In the genomic region with DNA sequence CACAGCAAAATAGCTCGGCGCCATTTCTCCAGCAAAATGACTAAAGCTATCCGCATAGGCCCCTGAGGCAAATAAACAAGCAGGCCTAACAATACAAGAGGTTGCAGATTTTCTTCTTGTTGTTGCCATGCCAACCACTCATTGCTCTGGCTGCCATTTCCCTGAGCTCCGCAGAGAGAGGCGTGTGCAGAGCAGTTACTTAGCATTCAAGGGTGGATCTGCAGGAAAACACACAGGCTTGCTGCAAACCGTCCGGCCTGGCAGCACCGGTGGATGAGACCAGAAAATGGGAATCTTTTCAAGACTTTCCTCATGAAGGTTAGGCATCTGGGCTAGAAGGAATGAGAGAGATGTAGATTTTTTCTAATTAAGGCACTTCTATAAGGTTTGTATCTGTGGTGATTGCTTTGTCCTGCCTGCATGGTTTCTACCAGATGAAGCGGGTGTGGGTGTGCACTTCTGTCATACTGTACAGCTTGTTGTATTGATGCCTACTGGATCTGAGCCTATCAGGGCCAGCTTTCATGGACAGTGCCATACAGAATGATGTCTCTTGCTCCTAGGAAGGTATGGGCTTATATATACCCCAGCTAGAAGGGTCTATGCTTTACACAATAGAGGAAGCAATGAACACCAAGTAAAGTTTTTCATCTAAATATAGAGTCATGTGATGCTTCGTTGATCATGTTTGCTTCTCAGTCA, we compare ENCODE assay signal across 9 mouse cellular contexts.
DNase-seq lines count a peak whose midpoint lies in the region; ATAC-seq lines count a peak whose summit lies in the region.
"Had no signal": no experiment of that assay in that cellular context is flagged by ENCODE, and none has a peak within 500 bp of the region (broad histone marks: within the 10 kb centered on the region; RNA-seq: fewer than 3 reads in every experiment).

No protein-coding gene starts in this region.

- no peak overlapping the region for H3K4me3 ChIP-seq in limb, embryonic 11.5 days (ENCODE audit: low read depth, low read length)
- no peak overlapping the region for H3K4me3 ChIP-seq in limb, embryonic 10.5 days
- H3K4me3 ChIP-seq in hindbrain, embryonic 12.5 days: peak overlapping the region; percentile 34
- peak overlapping the region; percentile 33 for H3K4me3 ChIP-seq in midbrain, embryonic 11.5 days (ENCODE audit: low read depth, low read length)
- H3K4me3 ChIP-seq: limb, embryonic 12.5 days had no signal

- H3K4me2 ChIP-seq in limb, embryonic 11.5 days (ENCODE audit: low read depth, severe bottlenecking): no peak overlapping the region
- H3K4me2 ChIP-seq in hindbrain, embryonic 12.5 days (replicated peaks): peak overlapping the region; percentile 51
- peak overlapping the region; percentile 57 for H3K4me2 ChIP-seq in midbrain, embryonic 11.5 days
- H3K4me2 ChIP-seq: limb, embryonic 12.5 days had no signal

- H3K9me3 ChIP-seq in limb, embryonic 11.5 days (ENCODE audit: control insufficient read depth, low read length): no peaks in the 10 kb centered on the region
- no peaks in the 10 kb centered on the region for H3K9me3 ChIP-seq in limb, embryonic 10.5 days (replicated peaks)
- no peaks in the 10 kb centered on the region for H3K9me3 ChIP-seq in hindbrain, embryonic 12.5 days (replicated peaks)
- H3K9me3 ChIP-seq in midbrain, embryonic 11.5 days (ENCODE audit: control insufficient read depth, low read length): no peaks in the 10 kb centered on the region
- H3K9me3 ChIP-seq: limb, embryonic 12.5 days had no signal

- no peak overlapping the region for H3K9ac ChIP-seq in limb, embryonic 11.5 days (ENCODE audit: low read length)
- H3K9ac ChIP-seq in hindbrain, embryonic 12.5 days: peak overlapping the region; percentile 44
- peak overlapping the region; percentile 59 for H3K9ac ChIP-seq in midbrain, embryonic 11.5 days (ENCODE audit: low read length)
- H3K9ac ChIP-seq: limb, embryonic 12.5 days had no signal

- no peak overlapping the region for H3K27ac ChIP-seq in limb, embryonic 11.5 days (replicated peaks; ENCODE audit: low read depth, low read length)
- H3K27ac ChIP-seq in limb, embryonic 10.5 days: no peak overlapping the region
- peak overlapping the region; percentile 93 for H3K27ac ChIP-seq in hindbrain, embryonic 12.5 days
- H3K27ac ChIP-seq in midbrain, embryonic 11.5 days (ENCODE audit: low read depth, low read length): peak overlapping the region; percentile 79
- H3K27ac ChIP-seq: limb, embryonic 12.5 days had no signal

- intact Hi-C loops in heart, postnatal 14 days (cut with DNase I): no loop called here

- WGBS in limb, embryonic 11.5 days: 73% methylated on average over 10 of the region's 10 CpGs
- 76% methylated on average over 10 of the region's 10 CpGs for WGBS in limb, embryonic 10.5 days
- 30% methylated on average over 10 of the region's 10 CpGs for WGBS in hindbrain, embryonic 12.5 days
- 21% methylated on average over 10 of the region's 10 CpGs for WGBS in midbrain, embryonic 11.5 days

- H3K27me3 ChIP-seq in limb, embryonic 11.5 days (ENCODE audit: control insufficient read depth, insufficient read depth, low read length): no peaks in the 10 kb centered on the region
- H3K27me3 ChIP-seq in limb, embryonic 10.5 days (ENCODE audit: low read depth, poor library complexity, severe bottlenecking): no peaks in the 10 kb centered on the region
- no peaks in the 10 kb centered on the region for H3K27me3 ChIP-seq in hindbrain, embryonic 12.5 days
- no peaks in the 10 kb centered on the region for H3K27me3 ChIP-seq in midbrain, embryonic 11.5 days (ENCODE audit: control insufficient read depth, insufficient read depth, low read length)
- H3K27me3 ChIP-seq: limb, embryonic 12.5 days had no signal

- DNase-seq in limb, embryonic 11.5 days (ENCODE audit: low spot score): no peak
- no peak for DNase-seq in limb, embryonic 10.5 days (ENCODE audit: low spot score)
- peak; percentile 94 for DNase-seq in midbrain, embryonic 11.5 days (ENCODE audit: low spot score, missing footprints)
- no peak for DNase-seq in heart, postnatal 14 days
- DNase-seq in spleen, adult 18-20 months: no peak
- DNase-seq in thymus, postnatal 10 days (ENCODE audit: low spot score in 2 of 2): no peak

- ATAC-seq in limb, embryonic 11.5 days (ENCODE audit: insufficient number of reproducible peaks, low FRiP score, low TSS enrichment, low read depth): peak; percentile 68; the same call in 1 of the 2 replicates
- ATAC-seq in hindbrain, embryonic 12.5 days (ENCODE audit: low FRiP score): peak; percentile 95
- peak; percentile 96 for ATAC-seq in midbrain, embryonic 11.5 days (ENCODE audit: low FRiP score)
- no peak for ATAC-seq in inflammation-experienced regulatory T-cells, adult 6 months

- H3K4me1 ChIP-seq in limb, embryonic 11.5 days (ENCODE audit: control insufficient read depth, insufficient read depth, low read length): no peaks in the 10 kb centered on the region
- 0 out of 2 replicates have a peak, but pooled peaks cover 4% of the 10 kb centered on the region for H3K4me1 ChIP-seq in limb, embryonic 10.5 days
- H3K4me1 ChIP-seq in hindbrain, embryonic 12.5 days: peaks cover 29% of the 10 kb centered on the region
- peaks cover 9% of the 10 kb centered on the region for H3K4me1 ChIP-seq in midbrain, embryonic 11.5 days (ENCODE audit: control insufficient read depth, insufficient read depth, low read length)

- no peaks in the 10 kb centered on the region for H3K36me3 ChIP-seq in limb, embryonic 11.5 days (ENCODE audit: control insufficient read depth, insufficient read depth, low read length)
- H3K36me3 ChIP-seq in limb, embryonic 10.5 days: no peaks in the 10 kb centered on the region
- no peaks in the 10 kb centered on the region for H3K36me3 ChIP-seq in hindbrain, embryonic 12.5 days
- no peaks in the 10 kb centered on the region for H3K36me3 ChIP-seq in midbrain, embryonic 11.5 days (ENCODE audit: control insufficient read depth, insufficient read depth, low read length)
- H3K36me3 ChIP-seq: limb, embryonic 12.5 days had no signal

Comparison
In these comparisons a context has a peak if more than half of its experiments do, and no peak if none do; other contexts are left out.
1. H3K27ac ChIP-seq: peak in hindbrain, embryonic 12.5 days (single experiment) and midbrain, embryonic 11.5 days (single experiment); none in limb, embryonic 11.5 days (single experiment) and limb, embryonic 10.5 days (single experiment).
2. H3K4me3 ChIP-seq: peak in hindbrain, embryonic 12.5 days (single experiment) and midbrain, embryonic 11.5 days (single experiment); none in limb, embryonic 11.5 days (single experiment) and limb, embryonic 10.5 days (single experiment).